Mouse (Mus musculus): ENCODE measurements at regions not wholly inside any gene's neighbourhood (a gene's known extent, or its start where the extent isn't known, plus 50 kb on each side); places are given as distances from the start of the nearest gene placed in this dataset.

DNA sequence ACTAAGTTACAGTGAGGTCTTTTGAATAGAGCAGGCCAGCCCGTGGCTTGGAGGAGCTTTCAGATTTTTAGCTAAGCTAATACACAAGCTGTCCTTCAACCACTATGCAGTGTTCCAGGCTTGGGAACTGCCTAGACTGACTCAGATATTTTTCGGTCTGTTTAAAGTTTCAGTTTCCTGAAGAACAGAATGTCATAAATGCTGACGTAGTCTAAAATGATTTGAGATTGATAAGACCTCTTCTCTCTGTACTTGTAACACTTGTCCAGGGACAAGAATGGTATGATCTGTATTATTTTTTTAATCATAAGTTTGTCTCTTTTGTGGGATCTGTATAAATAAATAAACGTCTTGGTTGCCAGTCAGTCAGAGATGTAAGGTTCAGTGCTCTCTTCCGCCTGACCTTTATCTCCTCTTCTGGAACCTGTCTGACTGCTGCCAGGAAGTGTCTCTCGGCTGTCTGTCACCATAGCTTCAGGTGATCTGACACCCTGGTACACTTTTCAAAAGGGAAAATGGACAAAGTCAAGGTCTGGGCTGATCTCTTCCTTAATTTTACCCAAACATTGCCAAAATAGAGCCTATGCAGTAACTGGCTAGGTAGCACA, 74.3 kb upstream of the Spin1 start:
- Histone ChIP-seq H3K9ac (ENCODE audit: low read depth, low read length) (no peak overlapping the region), H3K4me3 (ENCODE audit: low read length) (no peak overlapping the region), H3K4me1 (ENCODE audit: control insufficient read depth, insufficient read depth, low read depth, low read length) (no peaks in the 10 kb centered on the region), H3K9me3 (ENCODE audit: control insufficient read depth, low read length) (no peaks in the 10 kb centered on the region), H3K27me3 (replicated peaks; ENCODE audit: control insufficient read depth, insufficient read depth, low read length) (no peaks in the 10 kb centered on the region), H3K27ac (ENCODE audit: low read depth, low read length) (no peak overlapping the region), H3K4me2 (ENCODE audit: low read length) (no peak overlapping the region), H3K36me3 (ENCODE audit: control insufficient read depth, insufficient read depth, low read length) (no peaks in the 10 kb centered on the region)
- 86% methylated on average over 6 of the region's 6 CpGs for WGBS
- ATAC-seq, result no peak

DNA sequence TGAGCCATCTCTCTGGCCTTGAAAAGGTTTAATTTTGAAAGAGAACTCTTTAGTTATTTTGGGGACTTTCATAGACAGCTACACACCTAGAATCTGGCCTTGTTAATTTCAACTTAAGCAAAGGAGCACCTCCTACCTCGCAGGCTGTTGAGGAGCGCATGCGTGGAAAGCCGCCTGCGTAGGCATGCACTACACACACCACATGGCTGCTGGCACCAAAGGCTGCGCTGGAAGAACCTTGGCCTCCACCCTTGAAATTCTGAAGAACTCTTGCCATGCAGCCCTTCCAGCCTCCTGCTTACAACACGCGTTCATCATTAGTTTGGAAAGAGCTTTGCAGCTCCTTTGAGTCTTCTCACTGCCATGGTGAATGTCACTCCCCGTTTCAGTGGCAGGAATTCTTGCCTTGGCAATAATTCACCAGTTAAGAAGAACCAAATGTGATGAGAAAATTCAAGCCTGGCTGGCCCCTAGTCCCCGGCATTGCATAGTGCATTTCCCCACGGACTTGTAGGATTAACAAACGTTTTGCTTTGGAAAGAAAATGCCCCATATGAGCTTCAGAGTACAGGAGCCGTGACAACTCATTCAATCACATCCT, 62.7 kb upstream of the Spin1 start:
- H3K4me1 ChIP-seq (ENCODE audit: control insufficient read depth, insufficient read depth, low read depth, low read length), result no peaks in the 10 kb centered on the region
- no peak overlapping the region for H3K9ac ChIP-seq (ENCODE audit: low read depth, low read length)
- H3K27ac ChIP-seq (ENCODE audit: low read depth, low read length), result no peak overlapping the region
- no peak for ATAC-seq
- H3K4me2 ChIP-seq (ENCODE audit: low read length), result no peak overlapping the region
- no peaks in the 10 kb centered on the region for H3K36me3 ChIP-seq (ENCODE audit: control insufficient read depth, insufficient read depth, low read length)
- no peaks in the 10 kb centered on the region for H3K27me3 ChIP-seq (replicated peaks; ENCODE audit: control insufficient read depth, insufficient read depth, low read length)
- WGBS, result 85% methylated on average over 13 of the region's 13 CpGs
- no peak overlapping the region for H3K4me3 ChIP-seq (ENCODE audit: low read length)
- no peaks in the 10 kb centered on the region for H3K9me3 ChIP-seq (ENCODE audit: control insufficient read depth, low read length)

DNA sequence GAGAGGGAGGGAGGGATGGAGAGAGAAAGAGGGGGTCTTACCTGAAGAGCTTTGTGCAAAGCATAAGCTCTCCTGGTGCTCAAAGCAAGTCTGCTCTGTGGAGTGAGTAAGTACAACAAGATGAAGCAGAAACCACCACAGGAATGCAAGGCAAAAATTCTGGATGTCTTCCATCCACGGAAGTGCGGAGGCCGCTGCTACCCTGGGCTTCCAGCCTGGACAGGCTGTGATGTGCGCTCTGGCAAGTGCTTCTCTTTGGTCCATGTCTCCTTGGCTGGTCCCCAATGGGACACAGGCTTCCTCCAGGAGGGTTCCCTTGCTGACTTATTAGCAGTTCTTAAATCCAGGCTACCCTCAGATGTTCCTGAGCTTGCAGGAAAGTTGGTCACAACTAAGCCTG, 61.7 kb upstream of the Spin1 start:
- Histone ChIP-seq H3K4me1 (ENCODE audit: control insufficient read depth, insufficient read depth, low read depth, low read length) (no peaks in the 10 kb centered on the region), H3K27ac (ENCODE audit: low read depth, low read length) (no peak overlapping the region), H3K9me3 (ENCODE audit: control insufficient read depth, low read length) (peaks cover 4% of the 10 kb centered on the region), H3K27me3 (replicated peaks; ENCODE audit: control insufficient read depth, insufficient read depth, low read length) (no peaks in the 10 kb centered on the region), H3K36me3 (ENCODE audit: control insufficient read depth, insufficient read depth, low read length) (no peaks in the 10 kb centered on the region), H3K4me3 (ENCODE audit: low read length) (no peak overlapping the region), H3K9ac (ENCODE audit: low read depth, low read length) (no peak overlapping the region), H3K4me2 (ENCODE audit: low read length) (no peak overlapping the region)
- 88% methylated on average over 4 of the region's 4 CpGs for WGBS
- ATAC-seq, result no peak

DNA sequence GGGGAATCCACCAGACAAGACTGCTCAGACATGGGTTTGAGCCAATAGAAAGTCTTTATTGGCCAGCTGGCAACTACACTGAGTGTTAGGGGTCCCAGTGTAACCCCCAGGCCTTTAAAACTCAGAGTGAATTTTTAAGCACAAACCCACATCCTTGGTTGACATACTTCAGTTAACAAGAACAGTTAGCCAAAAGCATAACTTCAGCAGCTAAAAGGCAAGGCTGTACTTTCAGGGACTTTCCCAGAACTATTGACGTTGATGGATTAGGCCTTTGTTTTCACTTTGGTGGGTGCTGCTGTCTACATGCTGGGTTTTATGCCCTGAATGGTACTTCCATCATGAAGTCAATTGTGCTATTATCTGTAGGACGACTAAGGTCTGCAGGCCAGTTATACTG, 59.6 kb upstream of the Spin1 start:
- Histone ChIP-seq H3K9me3 (ENCODE audit: control insufficient read depth, low read length) (peaks cover 4% of the 10 kb centered on the region), H3K36me3 (ENCODE audit: control insufficient read depth, insufficient read depth, low read length) (no peaks in the 10 kb centered on the region), H3K4me3 (ENCODE audit: low read length) (no peak overlapping the region), H3K4me1 (ENCODE audit: control insufficient read depth, insufficient read depth, low read depth, low read length) (no peaks in the 10 kb centered on the region), H3K27ac (ENCODE audit: low read depth, low read length) (no peak overlapping the region), H3K27me3 (replicated peaks; ENCODE audit: control insufficient read depth, insufficient read depth, low read length) (no peaks in the 10 kb centered on the region), H3K4me2 (ENCODE audit: low read length) (no peak overlapping the region), H3K9ac (ENCODE audit: low read depth, low read length) (no peak overlapping the region)
- WGBS, result 57% methylated on average over 2 of the region's 2 CpGs
- ATAC-seq, result no peak

GRCm38 (mm10) chr13:51042881-51043402, 57.7 kb upstream of the Spin1 start:
- no peaks in the 10 kb centered on the region for H3K36me3 ChIP-seq (ENCODE audit: control insufficient read depth, insufficient read depth, low read length)
- 94% methylated on average over 9 of the region's 9 CpGs for WGBS
- ATAC-seq, result no peak
- H3K9me3 ChIP-seq (ENCODE audit: control insufficient read depth, low read length), result peaks cover 4% of the 10 kb centered on the region
- no peak overlapping the region for H3K27ac ChIP-seq (ENCODE audit: low read depth, low read length)
- no peak overlapping the region for H3K4me2 ChIP-seq (ENCODE audit: low read length)
- H3K4me3 ChIP-seq (ENCODE audit: low read length), result no peak overlapping the region
- no peaks in the 10 kb centered on the region for H3K27me3 ChIP-seq (replicated peaks; ENCODE audit: control insufficient read depth, insufficient read depth, low read length)
- H3K9ac ChIP-seq (ENCODE audit: low read depth, low read length), result no peak overlapping the region
- H3K4me1 ChIP-seq (ENCODE audit: control insufficient read depth, insufficient read depth, low read depth, low read length), result no peaks in the 10 kb centered on the region
